9 mouse cellular contexts compared by ENCODE assay signal in genomic region chr17:36083870-36084451, GRCm38 (mm10). TPM values are rescaled to one million over a fixed set of nuclear protein-coding genes. Genes with fewer than 3 reads are reported as not detected.
DNase-seq lines count a peak whose midpoint lies in the region; ATAC-seq and TF ChIP-seq lines count a peak whose summit lies in the region.
"Had no signal": no experiment of that assay in that cellular context is flagged by ENCODE, and none has a peak within 500 bp of the region (broad histone marks: within the 10 kb centered on the region; RNA-seq: fewer than 3 reads in every experiment).

No protein-coding gene starts in this region.

- in situ Hi-C loops in ES-E14 (cut with MboI; ENCODE audit: low sequenced_read_pairs in 2 of 2, unreplicated experiment in 2 of 2), result no loop called here

- H3K79me2 ChIP-seq in heart, adult 2 months (replicated peaks; ENCODE audit: control insufficient read depth, insufficient read depth, low read length), result no peaks in the 10 kb centered on the region

- under 1% methylated on average over 42 of the region's 42 CpGs for WGBS in heart, adult 2 months
- 1% methylated on average over 42 of the region's 42 CpGs for WGBS in forebrain, embryonic 12.5 days
- WGBS in limb, embryonic 10.5 days, result under 1% methylated on average over 42 of the region's 42 CpGs
- 1% methylated on average over 39 of the region's 42 CpGs for WGBS in neural tube, embryonic 13.5 days

- no peak for TF ChIP-seq EP300 in heart, adult 2 months (IDR thresholded peaks at IDR 0.05; ENCODE audit: insufficient read depth, low read depth, low read length)

- H3K36me3 ChIP-seq in heart, adult 2 months (ENCODE audit: control insufficient read depth, insufficient read depth, low read length), result no peaks in the 10 kb centered on the region
- H3K36me3 ChIP-seq in ES-E14 (ENCODE audit: control insufficient read depth, insufficient read depth, low read length, poor library complexity, severe bottlenecking), result no peaks in the 10 kb centered on the region
- H3K36me3 ChIP-seq in forebrain, embryonic 12.5 days (replicated peaks), result no peaks in the 10 kb centered on the region
- H3K36me3 ChIP-seq in limb, embryonic 10.5 days, result no peaks in the 10 kb centered on the region
- H3K36me3 ChIP-seq in neural tube, embryonic 13.5 days, result no peaks in the 10 kb centered on the region

- no peak for TF ChIP-seq CTCF in heart, adult 2 months (IDR thresholded peaks at IDR 0.05)

- H3K4me2 ChIP-seq in forebrain, embryonic 12.5 days, result peak overlapping the region; percentile 91
- H3K4me2 ChIP-seq in neural tube, embryonic 13.5 days, result peak overlapping the region; percentile 97

- peak overlapping the region; percentile 34 for H3K9ac ChIP-seq in heart, adult 2 months (ENCODE audit: low read depth, low read length)
- peak overlapping the region; percentile 55 for H3K9ac ChIP-seq in ES-E14 (ENCODE audit: insufficient read depth, low read depth, low read length, poor library complexity, severe bottlenecking)
- peak overlapping the region; percentile 67 for H3K9ac ChIP-seq in forebrain, embryonic 12.5 days
- H3K9ac ChIP-seq in neural tube, embryonic 13.5 days, result peak overlapping the region; percentile 70

- H3K27ac ChIP-seq in heart, adult 2 months, result no peak overlapping the region
- H3K27ac ChIP-seq in ES-E14 (ENCODE audit: insufficient read depth, low read depth, low read length, poor library complexity, severe bottlenecking), result no peak overlapping the region
- no peak overlapping the region for H3K27ac ChIP-seq in forebrain, embryonic 12.5 days
- H3K27ac ChIP-seq in limb, embryonic 10.5 days, result peak overlapping the region; percentile 78
- no peak overlapping the region for H3K27ac ChIP-seq in neural tube, embryonic 13.5 days (replicated peaks)

- peak; percentile 60; the same call in 1 of the 2 replicates for ATAC-seq in forebrain, embryonic 12.5 days (ENCODE audit: low FRiP score)
- peak; percentile 59 for ATAC-seq in neural tube, embryonic 13.5 days (ENCODE audit: low read depth)

- peak overlapping the region; percentile 54 for H3K4me3 ChIP-seq in heart, adult 2 months
- peak overlapping the region; percentile 65 to 66 for H3K4me3 ChIP-seq in ES-E14 (ENCODE audit: insufficient read depth in 1 of 2, low read depth in 1 of 2, low read length in 2 of 2, poor library complexity in 1 of 2, severe bottlenecking in 1 of 2)
- peak overlapping the region; percentile 53 for H3K4me3 ChIP-seq in forebrain, embryonic 12.5 days (replicated peaks)
- H3K4me3 ChIP-seq in limb, embryonic 10.5 days, result peak overlapping the region; percentile 62
- H3K4me3 ChIP-seq in neural tube, embryonic 13.5 days, result peak overlapping the region; percentile 49

- DNase-seq in heart, adult 2 months, result no peak
- DNase-seq in heart, postnatal 10 days, result no peak
- DNase-seq in ES-E14 (ENCODE audit: low read depth, low spot score), result no peak
- no peak for DNase-seq in limb, embryonic 10.5 days (ENCODE audit: low spot score)
- no peak for DNase-seq in urinary bladder, adult 18-20 months (ENCODE audit: low spot score in 2 of 2)
- no peak for DNase-seq in left cerebral cortex, postnatal 25 days (ENCODE audit: low spot score in 2 of 2)

- peaks cover 5% of the 10 kb centered on the region; the same call in 1 of the 2 replicates for H3K27me3 ChIP-seq in heart, adult 2 months (ENCODE audit: control insufficient read depth, insufficient read depth, low read length)
- H3K27me3 ChIP-seq in forebrain, embryonic 12.5 days, result peaks cover 27% of the 10 kb centered on the region
- H3K27me3 ChIP-seq in limb, embryonic 10.5 days (ENCODE audit: low read depth, poor library complexity, severe bottlenecking), result peaks cover 45% of the 10 kb centered on the region
- peaks cover 37% of the 10 kb centered on the region for H3K27me3 ChIP-seq in neural tube, embryonic 13.5 days

- no peaks in the 10 kb centered on the region for H3K4me1 ChIP-seq in heart, adult 2 months (ENCODE audit: control insufficient read depth, insufficient read depth, low read length)
- H3K4me1 ChIP-seq in ES-E14 (ENCODE audit: control insufficient read depth in 2 of 2, insufficient read depth in 2 of 2, low read length in 2 of 2, poor library complexity in 1 of 2), result 0 out of 4 replicates have a peak, but pooled peaks cover 0 to 1% of the 10 kb centered on the region in 2 experiments
- peaks cover 7% of the 10 kb centered on the region for H3K4me1 ChIP-seq in forebrain, embryonic 12.5 days
- peaks cover 13% of the 10 kb centered on the region for H3K4me1 ChIP-seq in limb, embryonic 10.5 days
- peaks cover 14% of the 10 kb centered on the region for H3K4me1 ChIP-seq in neural tube, embryonic 13.5 days (replicated peaks)

- intact Hi-C loops in heart, adult 2 months (cut with DNase I), result loop anchor here (5.0 kb wide), 1 partner anchor 103 kb away; no protein-coding TSS in a partner anchor
- intact Hi-C loops in heart, postnatal 10 days (cut with DNase I), result no loop called here
- intact Hi-C loops in left cerebral cortex, postnatal 25 days (cut with DNase I), result no loop called here

- H3K9me3 ChIP-seq in ES-E14 (ENCODE audit: control insufficient read depth, insufficient read depth, low read depth, low read length), result no peaks in the 10 kb centered on the region
- no peaks in the 10 kb centered on the region for H3K9me3 ChIP-seq in forebrain, embryonic 12.5 days
- H3K9me3 ChIP-seq in limb, embryonic 10.5 days (replicated peaks), result no peaks in the 10 kb centered on the region
- H3K9me3 ChIP-seq in neural tube, embryonic 13.5 days, result no peaks in the 10 kb centered on the region

- no peak for TF ChIP-seq POLR2A in heart, adult 2 months (IDR thresholded peaks at IDR 0.05; ENCODE audit: insufficient read depth, low read depth, low read length)

TF ChIP-seq in ES-E14, 5 proteins besides CTCF, POLR2A, EP300 and RAD21:
- TF ChIP-seq MAFK (IDR thresholded peaks at IDR 0.05; ENCODE audit: insufficient read depth, low read depth, low read length) (no peak), CHD2 (IDR thresholded peaks at IDR 0.05; ENCODE audit: low read depth, low read length) (no peak)
TF ChIP-seq in ES-E14: peak in this region for 0.

RNA-seq across cellular contexts. Expression of gene Gm11127, which starts 25.8 kb away (rescaled TPM):
- total RNA-seq in heart, adult 2 months (2021), result 1 to 10 TPM; 3.5 to 4.4 TPM
- polyA plus RNA-seq in heart, adult 2 months (2012; rRNA removed), result not detected in 2 replicates
- 1 to 10 TPM; 2.1 to 2.4 TPM for total RNA-seq in heart, postnatal 10 days (2021)
- 0.37 and 0.54 TPM in 2 replicates for total RNA-seq in ES-E14 (2012; rRNA removed)
- polyA plus RNA-seq in forebrain, embryonic 12.5 days (2016; fragmentation: Nextera tagmentation; extraction: Ambion mirVana), result not detected in 2 replicates
- not detected in 2 replicates for polyA plus RNA-seq in limb, embryonic 10.5 days (2016; fragmentation: Nextera tagmentation; extraction: Ambion mirVana)
- not detected in 2 replicates for polyA plus RNA-seq in neural tube, embryonic 13.5 days (2015; fragmentation: Nextera tagmentation; extraction: Ambion mirVana)
- total RNA-seq in left cerebral cortex, postnatal 25 days (2021), result 1 to 10 TPM; 1.3 TPM

RNA-seq across cellular contexts. Expression of gene Gm19684, which starts 37.5 kb away (rescaled TPM):
- under 1 TPM in 1 of 2 experiments, not detected in 1; 0.23 TPM for total RNA-seq in heart, adult 2 months (2021)
- 0.16 and 0.41 TPM in 2 replicates for polyA plus RNA-seq in heart, adult 2 months (2012; rRNA removed)
- under 1 TPM in 1 of 2 experiments, not detected in 1; 0.26 TPM for total RNA-seq in heart, postnatal 10 days (2021)
- total RNA-seq in ES-E14 (2012; rRNA removed), result not detected in 2 replicates
- polyA plus RNA-seq in forebrain, embryonic 12.5 days (2016; fragmentation: Nextera tagmentation; extraction: Ambion mirVana), result not detected in 2 replicates
- polyA plus RNA-seq in limb, embryonic 10.5 days (2016; fragmentation: Nextera tagmentation; extraction: Ambion mirVana), result not detected in 2 replicates
- not detected in 2 replicates for polyA plus RNA-seq in neural tube, embryonic 13.5 days (2015; fragmentation: Nextera tagmentation; extraction: Ambion mirVana)
- total RNA-seq in left cerebral cortex, postnatal 25 days (2021), result not detected
- total RNA-seq: MEL had no signal

RNA-seq across cellular contexts. Expression of gene Gm6034, which starts 41.2 kb away (rescaled TPM):
- not detected for total RNA-seq in heart, adult 2 months (2021)
- polyA plus RNA-seq in heart, adult 2 months (2012; rRNA removed), result not detected in 2 replicates
- under 1 TPM in 1 of 2 experiments, not detected in 1; 0.15 TPM for total RNA-seq in heart, postnatal 10 days (2021)
- 0.18 and 0.21 TPM in 2 replicates for total RNA-seq in ES-E14 (2012; rRNA removed)
- polyA plus RNA-seq in forebrain, embryonic 12.5 days (2016; fragmentation: Nextera tagmentation; extraction: Ambion mirVana), result not detected in 2 replicates
- polyA plus RNA-seq in limb, embryonic 10.5 days (2016; fragmentation: Nextera tagmentation; extraction: Ambion mirVana), result not detected in 2 replicates
- not detected in 2 replicates for polyA plus RNA-seq in neural tube, embryonic 13.5 days (2015; fragmentation: Nextera tagmentation; extraction: Ambion mirVana)
- total RNA-seq in left cerebral cortex, postnatal 25 days (2021), result not detected
- total RNA-seq: MEL had no signal

RNA-seq across cellular contexts. Expression of gene H2-T22, which starts 41.4 kb away (rescaled TPM):
- 10 to 100 TPM in 1 of 2 experiments, 1 to 10 TPM in 1; 7.4 to 10.6 TPM for total RNA-seq in heart, adult 2 months (2021)
- 23.4 and 23.8 TPM in 2 replicates for polyA plus RNA-seq in heart, adult 2 months (2012; rRNA removed)
- total RNA-seq in heart, postnatal 10 days (2021), result 10 to 100 TPM; 11.0 to 11.8 TPM
- 2.7 and 5.8 TPM in 2 replicates for total RNA-seq in ES-E14 (2012; rRNA removed)
- polyA plus RNA-seq in forebrain, embryonic 12.5 days (2016; fragmentation: Nextera tagmentation; extraction: Ambion mirVana), result 5.2 and 5.4 TPM in 2 replicates
- 5.6 and 9.7 TPM in 2 replicates for polyA plus RNA-seq in limb, embryonic 10.5 days (2016; fragmentation: Nextera tagmentation; extraction: Ambion mirVana)
- 7.1 and 7.9 TPM in 2 replicates for polyA plus RNA-seq in neural tube, embryonic 13.5 days (2015; fragmentation: Nextera tagmentation; extraction: Ambion mirVana)
- 1 to 10 TPM; 8.3 to 9.3 TPM for total RNA-seq in left cerebral cortex, postnatal 25 days (2021)

RNA-seq across cellular contexts. Expression of gene Gm7030, which starts 45.3 kb away (rescaled TPM):
- not detected for total RNA-seq in heart, adult 2 months (2021)
- polyA plus RNA-seq in heart, adult 2 months (2012; rRNA removed), result not detected in 2 replicates
- not detected for total RNA-seq in heart, postnatal 10 days (2021)
- total RNA-seq in ES-E14 (2012; rRNA removed), result 0.63 TPM in 1 of 2 replicates, not detected in the other
- polyA plus RNA-seq in forebrain, embryonic 12.5 days (2016; fragmentation: Nextera tagmentation; extraction: Ambion mirVana), result not detected in 2 replicates
- not detected in 2 replicates for polyA plus RNA-seq in limb, embryonic 10.5 days (2016; fragmentation: Nextera tagmentation; extraction: Ambion mirVana)
- not detected in 2 replicates for polyA plus RNA-seq in neural tube, embryonic 13.5 days (2015; fragmentation: Nextera tagmentation; extraction: Ambion mirVana)
- total RNA-seq in left cerebral cortex, postnatal 25 days (2021), result not detected
- total RNA-seq: MEL had no signal
